Mouse (Mus musculus) heart, embryonic 13.5 days (tissue): ENCODE measurements around the gene Mrc2. TPM values are rescaled to one million over a fixed set of nuclear protein-coding genes. Genes with fewer than 3 reads are reported as not detected.

Experiments
- ATAC-seq: fragments of 200-750 bp; cut with Nextera tagmentation; 2 replicates; pipeline ENCODE4 v1.8.0; 2017; ENCODE audit warnings: moderate TSS enrichment; ENCODE audit not compliant: insufficient number of reproducible peaks, low FRiP score, low TSS enrichment; ENCODE audit errors: extremely low read depth
- H3K27ac ChIP-seq: fragments of 300-500 bp; sonication (generic); replicated peaks from 2 replicates; pipeline ENCODE4 v1.5.1; 2015; ENCODE audit warnings: moderate library complexity, mild to moderate bottlenecking, inconsistent platforms
- H3K27me3 ChIP-seq: fragments of 300-500 bp; sonication (generic); replicated peaks from 2 replicates; pipeline ENCODE4 v1.6.1; 2015; ENCODE audit warnings: mild to moderate bottlenecking, inconsistent platforms
- H3K36me3 ChIP-seq: fragments of 300-500 bp; sonication (generic); 2 replicates; pipeline ENCODE4 v1.6.1; 2015; ENCODE audit warnings: mild to moderate bottlenecking, inconsistent platforms
- H3K4me1 ChIP-seq: fragments of 300-500 bp; sonication (generic); 2 replicates; pipeline ENCODE4 v1.6.1; 2015; ENCODE audit warnings: inconsistent platforms
- H3K4me2 ChIP-seq: fragments of 300-500 bp; sonication (generic); 2 replicates; pipeline ENCODE4 v1.6.1; 2015; ENCODE audit warnings: inconsistent platforms, mild to moderate bottlenecking, moderate library complexity
- H3K4me3 ChIP-seq: fragments of 300-500 bp; sonication (generic); 2 replicates; pipeline ENCODE4 v1.5.1; 2015; ENCODE audit warnings: moderate library complexity, mild to moderate bottlenecking, inconsistent platforms
- H3K9ac ChIP-seq: fragments of 300-500 bp; sonication (generic); 2 replicates; pipeline ENCODE4 v1.6.1; 2015; ENCODE audit warnings: inconsistent platforms, mild to moderate bottlenecking, moderate library complexity
- H3K9me3 ChIP-seq: fragments of 300-500 bp; sonication (generic); 2 replicates; pipeline ENCODE4 v1.6.1; 2016; ENCODE audit warnings: inconsistent platforms
- WGBS: fragments of 180-500 bp; shearing (Covaris S2); methylation state at CpG from one replicate; pipeline ENCODE4 v1.1.7; 2015; ENCODE audit warnings: mixed read lengths; 5-methylcytosine and 5-hydroxymethylcytosine counted together
- polyA plus RNA-seq: library from polyadenylated mRNA; unstranded; fragments of >200 nt; fragmentation: Nextera tagmentation; extraction: Ambion mirVana; gene quantifications from 2 replicates; pipeline ENCODE4 v1.2.1, GENCODE M21; 2015

Mrc2 gene
- polyA plus RNA-seq, 1 experiment from 2014 or later, result 9.8 TPM

DNA sequence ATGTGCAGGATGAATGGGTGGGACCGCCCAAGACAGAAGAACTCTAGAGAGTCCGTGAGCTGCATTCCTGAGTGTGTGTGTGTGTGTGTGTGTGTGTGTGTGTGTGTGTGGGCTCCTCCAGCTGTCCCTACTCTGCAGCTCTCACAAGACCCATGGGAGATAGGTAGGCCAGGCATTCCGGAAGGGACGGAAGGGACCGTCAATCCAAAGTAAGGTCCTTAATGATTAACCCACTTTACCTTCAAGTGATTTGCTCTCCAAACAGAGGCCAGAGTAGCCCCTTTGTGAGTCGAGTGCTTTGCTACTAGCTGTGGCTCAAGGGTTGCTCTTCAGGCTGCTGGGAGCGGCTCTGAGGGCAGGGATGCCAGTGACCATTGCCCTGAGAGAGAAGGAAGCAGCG, 59.7 kb downstream of the Mrc2 start:
- ATAC-seq, result no peak
- peaks cover 74% of the 10 kb centered on the region for H3K4me1 ChIP-seq

DNA sequence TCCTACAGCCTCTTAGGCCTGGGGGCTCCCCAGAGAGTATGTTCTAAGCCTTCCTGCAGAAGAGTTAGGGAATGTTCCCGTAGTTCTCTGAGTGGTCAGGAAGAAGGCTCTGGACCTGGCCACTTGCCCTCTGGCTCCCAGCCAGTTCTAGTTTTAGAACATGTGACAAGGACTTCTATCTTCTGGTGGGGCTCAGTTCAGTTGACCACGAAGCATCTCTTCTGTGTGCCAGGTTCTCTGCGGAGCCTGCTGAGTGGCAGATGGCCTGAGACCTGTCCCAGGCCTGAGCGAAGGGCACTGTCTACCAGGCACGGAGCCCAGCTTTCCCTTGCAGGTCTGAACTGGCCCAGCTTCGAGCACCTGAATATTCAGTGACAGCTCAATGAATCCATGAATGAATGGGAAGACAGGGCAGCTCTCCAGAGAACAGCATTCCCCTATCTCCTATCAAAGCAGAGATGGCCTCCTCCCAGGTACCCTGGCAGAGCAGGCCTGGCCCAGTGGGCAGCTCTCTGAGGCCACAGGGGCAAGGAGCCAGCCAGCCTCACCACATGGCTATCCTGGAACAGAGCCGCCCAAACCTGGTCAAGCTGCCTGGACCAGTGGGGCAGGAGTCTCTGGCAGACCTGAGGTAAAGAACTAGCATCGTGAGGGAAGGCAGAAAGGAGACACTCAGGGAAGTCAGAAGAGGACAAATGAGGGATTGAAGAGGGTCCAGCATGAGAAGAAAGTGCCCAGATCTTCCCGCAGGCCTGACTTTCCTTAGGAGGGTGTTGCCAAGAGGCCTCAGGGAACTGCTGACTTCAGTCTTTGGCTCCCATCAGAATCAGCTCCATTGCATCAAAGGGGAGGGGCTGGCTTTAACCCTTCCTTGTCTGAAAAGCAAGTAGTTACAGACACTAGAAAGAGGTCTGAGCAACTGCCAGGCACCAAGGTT, 60.8 kb downstream of the Mrc2 start:
- H3K9me3 ChIP-seq, result no peaks in the 10 kb centered on the region
- H3K27me3 ChIP-seq, result no peaks in the 10 kb centered on the region
- H3K9ac ChIP-seq, result peak overlapping the region; percentile 63
- WGBS, result 33% methylated on average over 9 of the region's 9 CpGs
- no peak overlapping the region for H3K4me3 ChIP-seq
- H3K4me1 ChIP-seq, result peaks cover 67% of the 10 kb centered on the region
- no peak overlapping the region for H3K4me2 ChIP-seq
- peak overlapping the region; percentile 73 for H3K27ac ChIP-seq
- no peak for ATAC-seq
- peaks cover 19% of the 10 kb centered on the region for H3K36me3 ChIP-seq

More for the DNA sequence above, 59.7 kb downstream of the Mrc2 start:
- peak overlapping the region; percentile 73; the same call in 1 of the 2 replicates for H3K27ac ChIP-seq
- H3K9me3 ChIP-seq, result no peaks in the 10 kb centered on the region
- no peak overlapping the region for H3K4me3 ChIP-seq
- H3K9ac ChIP-seq, result no peak overlapping the region
- 69% methylated on average over 8 of the region's 8 CpGs for WGBS
- peaks cover 21% of the 10 kb centered on the region for H3K36me3 ChIP-seq
- no peaks in the 10 kb centered on the region for H3K27me3 ChIP-seq
- H3K4me2 ChIP-seq, result no peak overlapping the region

DNA sequence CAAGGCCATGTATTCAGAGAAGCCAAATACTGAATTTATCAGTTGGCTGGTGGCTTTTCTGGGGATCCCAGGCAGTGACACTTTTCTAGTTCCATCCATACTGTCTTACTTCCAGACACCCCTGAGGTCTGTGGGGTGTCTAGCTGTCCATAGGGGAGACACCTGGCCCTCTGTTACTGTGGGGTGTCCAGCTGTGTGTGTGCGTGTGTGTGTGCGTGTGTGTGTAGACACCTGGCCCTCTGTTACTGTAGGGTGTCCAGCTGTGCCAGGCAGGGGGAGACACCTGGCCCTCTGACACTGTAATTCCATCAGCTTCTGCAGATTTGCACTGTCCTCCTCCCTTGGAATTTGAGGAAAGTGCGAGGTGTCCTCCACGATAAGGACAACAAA, 61.4 kb downstream of the Mrc2 start:
- Histone ChIP-seq H3K4me2 (no peak overlapping the region), H3K9ac (peak overlapping the region; percentile 63), H3K9me3 (no peaks in the 10 kb centered on the region), H3K4me3 (no peak overlapping the region), H3K27me3 (no peaks in the 10 kb centered on the region), H3K4me1 (peaks cover 64% of the 10 kb centered on the region), H3K36me3 (peaks cover 12% of the 10 kb centered on the region), H3K27ac (no peak overlapping the region; the same call in 1 of the 2 replicates)
- ATAC-seq, result no peak
- WGBS, result 81% methylated on average over 4 of the region's 4 CpGs

DNA sequence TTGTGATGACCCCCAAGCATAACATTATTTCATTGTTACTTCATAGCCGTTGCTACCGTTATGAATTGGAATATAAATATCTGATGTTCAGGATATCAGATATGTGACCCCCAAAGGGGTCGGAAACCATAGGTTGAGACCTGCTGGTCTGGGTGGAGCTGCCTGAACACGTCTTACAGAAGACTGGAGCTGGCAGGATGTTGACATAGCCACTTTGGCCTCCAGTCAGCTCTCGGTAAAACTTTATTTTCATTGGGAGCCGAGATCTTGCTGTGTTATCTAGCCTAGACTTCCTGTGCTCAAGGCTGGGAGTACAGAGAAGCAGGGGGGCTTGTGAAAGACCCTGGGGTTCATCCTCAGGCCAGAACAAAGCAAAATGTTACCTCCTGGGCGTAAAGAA, 63.9 kb downstream of the Mrc2 start:
- WGBS, result 46% methylated on average over 7 of the region's 7 CpGs
- Histone ChIP-seq H3K27ac (peak overlapping the region; percentile 70), H3K4me2 (no peak overlapping the region), H3K36me3 (no peaks in the 10 kb centered on the region), H3K4me3 (no peak overlapping the region), H3K9me3 (no peaks in the 10 kb centered on the region), H3K9ac (no peak overlapping the region), H3K4me1 (peaks cover 61% of the 10 kb centered on the region), H3K27me3 (no peaks in the 10 kb centered on the region)
- no peak for ATAC-seq

DNA sequence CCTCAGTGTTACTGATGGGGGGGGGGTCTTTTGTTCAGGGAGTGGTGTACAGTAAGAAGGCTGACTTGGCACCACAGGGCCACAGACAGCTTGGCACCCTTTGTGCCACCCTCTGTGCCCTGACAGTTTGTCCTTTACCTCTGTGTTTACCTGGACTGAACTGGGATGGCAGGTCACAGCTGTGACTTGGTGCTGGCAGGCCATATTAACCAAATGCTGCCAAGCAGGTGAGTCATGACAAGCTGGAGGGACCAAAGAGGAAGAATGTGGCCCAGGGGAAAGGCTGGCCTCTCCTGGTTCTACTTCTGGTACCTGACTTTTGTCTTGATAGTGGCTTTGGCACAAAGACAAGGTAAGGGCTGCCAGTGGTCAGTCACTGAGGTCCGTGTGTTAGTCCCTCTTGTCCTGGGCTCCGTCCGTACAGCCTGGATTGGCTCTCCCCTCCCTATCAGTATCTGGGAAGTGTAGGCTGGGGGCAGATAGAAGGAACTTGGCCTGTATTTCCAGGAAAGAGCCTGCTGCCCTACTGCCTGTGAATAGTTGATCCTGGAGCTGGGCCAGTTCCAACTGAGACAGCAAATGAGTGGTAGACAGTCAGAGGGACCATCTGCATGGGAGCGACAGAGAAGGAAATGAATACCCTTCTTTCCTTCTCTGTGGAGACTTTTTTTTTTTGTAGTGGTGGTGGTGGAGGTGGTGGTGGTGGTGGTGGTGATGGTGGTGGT, 69.8 kb downstream of the Mrc2 start:
- Histone ChIP-seq H3K27ac (peak overlapping the region; percentile 75), H3K4me3 (no peak overlapping the region), H3K9me3 (no peaks in the 10 kb centered on the region), H3K9ac (peak overlapping the region; percentile 85), H3K27me3 (no peaks in the 10 kb centered on the region), H3K4me2 (0 out of 2 replicates have a peak overlapping the region, but pooled peaks have one; percentile 79), H3K36me3 (no peaks in the 10 kb centered on the region), H3K4me1 (peaks cover 67% of the 10 kb centered on the region)
- 64% methylated on average over 4 of the region's 4 CpGs for WGBS
- ATAC-seq, result no peak

DNA sequence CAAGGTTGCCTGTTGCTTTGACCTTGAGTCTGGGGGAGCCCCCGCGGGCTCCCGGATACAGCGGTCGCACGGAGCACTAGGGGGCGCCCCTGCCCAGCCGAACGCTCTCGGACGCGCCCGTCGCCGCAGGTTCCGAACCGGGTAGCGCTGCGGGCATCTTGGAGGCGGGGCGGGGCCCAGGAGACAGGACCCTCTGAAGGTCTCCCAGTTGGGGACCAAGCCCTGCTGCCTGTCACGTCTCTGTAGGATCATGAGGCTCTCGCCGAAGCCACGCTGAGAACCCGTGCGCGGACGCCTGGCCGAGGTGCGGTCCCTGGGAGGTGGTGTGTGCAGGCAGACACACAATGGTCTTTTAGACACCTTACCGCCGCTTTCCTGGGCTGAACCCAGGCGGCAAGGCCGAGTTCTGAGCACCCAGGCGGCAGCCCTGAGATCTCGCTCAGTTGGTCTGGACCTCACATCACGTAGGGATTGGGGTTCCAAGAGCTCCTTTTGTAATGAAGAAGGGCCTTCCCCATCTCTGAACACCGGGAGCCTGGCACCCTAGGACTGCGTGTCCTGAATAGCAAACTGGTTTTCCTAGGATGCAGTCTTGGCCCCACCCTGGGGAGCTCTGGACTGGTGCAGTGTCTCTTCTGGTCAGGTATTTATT, 70.6 kb downstream of the Mrc2 start:
- no peaks in the 10 kb centered on the region for H3K27me3 ChIP-seq
- peak overlapping the region; percentile 79 for H3K4me2 ChIP-seq
- H3K9ac ChIP-seq, result peak overlapping the region; percentile 85
- WGBS, result 1% methylated on average over 40 of the region's 40 CpGs
- H3K36me3 ChIP-seq, result no peaks in the 10 kb centered on the region
- ATAC-seq, result peak; percentile 53; the same call in 1 of the 2 replicates
- peaks cover 75% of the 10 kb centered on the region for H3K4me1 ChIP-seq
- H3K4me3 ChIP-seq, result peak overlapping the region; percentile 68
- H3K9me3 ChIP-seq, result no peaks in the 10 kb centered on the region
- H3K27ac ChIP-seq, result peak overlapping the region; percentile 75

DNA sequence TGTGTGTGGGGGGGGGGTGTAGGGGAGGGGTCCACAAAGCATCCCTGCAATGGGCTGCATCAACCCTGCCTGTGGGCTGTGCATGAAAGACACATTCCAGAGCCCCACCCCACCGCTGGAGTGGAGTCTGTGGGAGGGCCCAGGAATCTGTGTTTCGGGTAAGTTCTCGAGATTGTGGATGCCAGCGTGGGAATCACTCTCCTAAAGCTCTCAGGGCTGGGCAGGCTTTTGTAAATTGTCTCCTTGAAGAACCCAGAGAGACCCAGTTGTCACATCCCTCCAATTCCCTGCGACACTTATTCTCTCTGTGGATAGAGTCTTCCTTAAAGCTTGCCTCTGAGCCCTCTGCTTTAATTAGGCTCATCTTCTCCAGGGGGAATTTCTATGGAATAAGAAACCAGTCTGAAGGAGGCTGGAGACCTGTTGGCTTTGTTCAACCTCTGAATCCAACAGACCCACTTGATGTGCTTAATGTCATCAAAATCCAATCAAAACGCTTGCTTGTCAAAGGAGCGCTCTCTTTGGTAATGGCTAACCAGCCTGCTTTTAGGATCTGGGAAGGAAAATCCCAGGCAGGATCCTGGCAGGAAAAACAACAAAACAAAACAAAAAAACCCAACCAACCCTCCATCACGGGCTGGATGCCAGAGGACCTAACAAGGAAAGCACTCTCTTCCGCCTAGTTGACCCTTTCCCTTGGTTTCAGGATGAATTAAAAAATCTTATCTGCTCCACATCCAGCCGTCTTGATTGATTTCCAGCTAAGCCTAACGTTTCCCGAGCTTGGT, 71.3 kb downstream of the Mrc2 start:
- H3K9me3 ChIP-seq, result no peaks in the 10 kb centered on the region
- H3K4me2 ChIP-seq, result peak overlapping the region; percentile 79
- no peak for ATAC-seq
- H3K27me3 ChIP-seq, result no peaks in the 10 kb centered on the region
- peaks cover 81% of the 10 kb centered on the region for H3K4me1 ChIP-seq
- WGBS, result 31% methylated on average over 12 of the region's 12 CpGs
- H3K9ac ChIP-seq, result peak overlapping the region; percentile 85
- H3K36me3 ChIP-seq, result no peaks in the 10 kb centered on the region
- peak overlapping the region; percentile 68 for H3K4me3 ChIP-seq
- H3K27ac ChIP-seq, result peak overlapping the region; percentile 75

DNA sequence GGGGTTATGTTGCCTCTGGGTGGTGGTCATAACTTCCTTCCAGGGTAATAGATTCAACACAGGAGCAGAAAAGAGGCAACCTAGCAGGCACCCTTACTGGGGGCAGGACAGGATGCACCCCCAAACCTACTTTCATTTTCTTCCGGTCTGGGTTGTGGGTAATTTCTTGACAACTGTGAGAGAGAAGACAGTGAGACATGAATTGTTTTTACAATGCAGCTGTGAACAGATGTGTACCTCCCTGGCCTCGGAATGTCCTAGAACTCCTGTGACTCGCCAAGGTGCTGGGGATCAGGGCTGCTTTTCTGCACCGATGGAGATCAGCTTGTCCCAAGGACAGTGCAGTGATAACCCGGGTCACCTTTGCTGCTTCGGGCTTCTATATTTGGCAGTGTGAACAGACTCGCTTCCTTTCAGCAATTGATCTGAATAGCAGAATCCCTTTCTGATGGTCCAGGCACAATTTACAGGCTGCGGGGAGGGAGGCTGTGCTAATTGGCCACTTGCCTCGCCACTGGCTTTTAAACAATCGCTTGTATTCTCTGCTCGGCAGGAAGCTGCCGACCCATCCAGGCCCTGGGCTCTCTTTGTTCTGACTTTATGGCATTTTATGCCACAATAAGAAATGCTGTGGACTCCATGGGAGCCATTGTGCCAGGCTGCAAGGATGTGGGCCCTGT, 72.1 kb downstream of the Mrc2 start:
- Histone ChIP-seq H3K4me1 (peaks cover 79% of the 10 kb centered on the region), H3K9ac (peak overlapping the region; percentile 85)

DNA sequence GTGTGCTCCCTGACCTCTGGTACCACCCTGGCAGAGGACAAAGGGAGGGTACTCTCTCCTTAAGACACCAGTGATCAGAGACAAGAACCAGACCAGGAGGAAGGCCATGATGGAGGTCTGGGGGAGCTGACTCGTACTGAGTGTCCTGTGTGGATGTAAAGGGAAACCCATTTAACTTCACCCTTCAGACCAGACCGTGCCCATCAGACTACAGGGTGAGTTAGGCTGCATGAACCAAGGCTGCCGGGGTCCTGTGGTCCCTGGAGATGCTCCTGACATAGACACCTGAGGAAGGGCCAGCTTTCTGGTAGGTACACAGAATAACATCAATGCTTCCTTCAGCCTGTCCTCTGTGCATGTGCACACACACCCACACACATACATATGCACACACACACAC, 73.2 kb downstream of the Mrc2 start:
- WGBS, result 62% methylated on average over 3 of the region's 3 CpGs
- 0 out of 2 replicates have a peak, but pooled peaks have one; percentile 3 for ATAC-seq
- Histone ChIP-seq H3K36me3 (no peaks in the 10 kb centered on the region), H3K9ac (peak overlapping the region; percentile 85; the same call in 1 of the 2 replicates), H3K4me2 (peak overlapping the region; percentile 79), H3K9me3 (no peaks in the 10 kb centered on the region), H3K27me3 (no peaks in the 10 kb centered on the region), H3K4me1 (peaks cover 78% of the 10 kb centered on the region), H3K4me3 (no peak overlapping the region), H3K27ac (peak overlapping the region; percentile 75)

More for the DNA sequence above, 72.1 kb downstream of the Mrc2 start:
- no peaks in the 10 kb centered on the region for H3K9me3 ChIP-seq
- ATAC-seq, result no peak
- peak overlapping the region; percentile 79 for H3K4me2 ChIP-seq
- no peaks in the 10 kb centered on the region for H3K27me3 ChIP-seq
- 19% methylated on average over 12 of the region's 12 CpGs for WGBS
- H3K27ac ChIP-seq, result peak overlapping the region; percentile 75
- H3K36me3 ChIP-seq, result no peaks in the 10 kb centered on the region
- H3K4me3 ChIP-seq, result peak overlapping the region; percentile 68

DNA sequence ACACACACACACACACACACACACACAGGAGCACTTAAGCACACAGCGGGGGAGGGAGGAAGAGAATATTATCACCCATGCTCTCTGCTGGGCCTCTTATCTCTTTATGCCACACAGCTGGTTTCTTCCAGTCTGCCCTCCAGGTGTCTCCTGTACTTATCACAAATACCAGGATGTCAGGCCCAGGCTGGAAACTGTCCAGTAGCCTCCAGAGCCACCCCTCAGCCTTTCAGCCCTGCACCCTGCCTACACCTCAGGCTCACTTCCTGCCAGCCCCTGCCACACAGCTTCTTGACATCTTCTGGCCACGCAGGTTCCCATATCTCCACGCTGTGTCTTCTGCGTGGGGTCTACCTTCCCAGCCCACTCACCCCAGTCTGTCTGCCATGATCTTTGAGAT, 73.6 kb downstream of the Mrc2 start:
- H3K9ac ChIP-seq, result no peak overlapping the region
- H3K27ac ChIP-seq, result peak overlapping the region; percentile 77
- peak; percentile 69 for ATAC-seq
- 21% methylated on average over 4 of the region's 4 CpGs for WGBS
- no peak overlapping the region for H3K4me3 ChIP-seq
- peaks cover 74% of the 10 kb centered on the region for H3K4me1 ChIP-seq
- no peaks in the 10 kb centered on the region for H3K9me3 ChIP-seq
- H3K36me3 ChIP-seq, result no peaks in the 10 kb centered on the region
- H3K4me2 ChIP-seq, result peak overlapping the region; percentile 79
- no peaks in the 10 kb centered on the region for H3K27me3 ChIP-seq
